Mouse (Mus musculus) inflammation-experienced regulatory T-cells, adult 6 months (primary cell): Measurements from ENCODE around the gene Camk2b. TPM values are rescaled to one million over a fixed set of nuclear protein-coding genes. Genes with fewer than 3 reads are reported as not detected.

Experiments
- ATAC-seq: one replicate; pipeline ENCODE4 v1.8.0; 2017
- polyA plus RNA-seq, 3 experiments: library from polyadenylated mRNA; unstranded; fragments of 100-300 nt; shearing (Covaris generic); gene quantifications; one replicate each; pipeline ENCODE4 v1.2.1; 2017

Camk2b gene
- polyA plus RNA-seq, 3 experiments from 2014 or later: 5.3 to 16.7 (median 11.0) TPM

- ATAC-seq: no peak
Measured at GRCm38 (mm10) chr11:6048208-6048607, 18.0 kb downstream of the Camk2b start.

GRCm38 (mm10) chr11:6038929-6039328 is 27.2 kb downstream of the Camk2b start:
- ATAC-seq: no peak

- no peak for ATAC-seq
Measured at GRCm38 (mm10) chr11:6037686-6038085, 28.5 kb downstream of the Camk2b start.

GRCm38 (mm10) chr11:6037198-6037597 is 29.0 kb downstream of the Camk2b start:
- ATAC-seq: no peak

- no peak for ATAC-seq
Measured at GRCm38 (mm10) chr11:6036477-6036876, 29.7 kb downstream of the Camk2b start.

GRCm38 (mm10) chr11:6035521-6035920 is 30.6 kb downstream of the Camk2b start:
- no peak for ATAC-seq

GRCm38 (mm10) chr11:6034740-6035139 is 31.4 kb downstream of the Camk2b start:
- no peak for ATAC-seq

GRCm38 (mm10) chr11:6033801-6034200 is 32.4 kb downstream of the Camk2b start:
- no peak for ATAC-seq

GRCm38 (mm10) chr11:6033147-6033546 is 33.0 kb downstream of the Camk2b start:
- ATAC-seq: peak; percentile 50

GRCm38 (mm10) chr11:6030650-6031049 is 35.5 kb downstream of the Camk2b start:
- no peak for ATAC-seq

GRCm38 (mm10) chr11:6029790-6030189 is 36.4 kb downstream of the Camk2b start:
- no peak for ATAC-seq

- no peak for ATAC-seq
Measured at GRCm38 (mm10) chr11:6028911-6029310, 37.3 kb downstream of the Camk2b start.

- no peak for ATAC-seq
Measured at GRCm38 (mm10) chr11:6026361-6026760, 39.8 kb downstream of the Camk2b start.

GRCm38 (mm10) chr11:6024923-6025652 is 41.1 kb downstream of the Camk2b start:
- ATAC-seq: no peak

- ATAC-seq: no peak
Measured at GRCm38 (mm10) chr11:6020897-6021839, 45.0 kb downstream of the Camk2b start.

GRCm38 (mm10) chr11:6020360-6020759 is 45.8 kb downstream of the Camk2b start:
- ATAC-seq: no peak

GRCm38 (mm10) chr11:6018218-6019010 is 47.7 kb downstream of the Camk2b start:
- ATAC-seq: peak; percentile 68

GRCm38 (mm10) chr11:6017484-6018140 is 48.5 kb downstream of the Camk2b start:
- ATAC-seq: peak; percentile 68

- no peak for ATAC-seq
Measured at GRCm38 (mm10) chr11:6016797-6017395, 49.3 kb downstream of the Camk2b start.

- no peak for ATAC-seq
Measured at GRCm38 (mm10) chr11:6016368-6016767, 49.8 kb downstream of the Camk2b start.

- ATAC-seq: no peak
Measured at GRCm38 (mm10) chr11:6015011-6015431, 51.1 kb downstream of the Camk2b start.

- no peak for ATAC-seq
Measured at GRCm38 (mm10) chr11:6013359-6013758, 52.8 kb downstream of the Camk2b start.
